Mouse (Mus musculus) kidney, postnatal 4 days (tissue): ENCODE data around the gene Tmem268.

Source experiments
- DNase-seq, 2 experiments: peaks; one replicate each; pipeline ENCODE4 v3.0.0; 2021; ENCODE audit warnings: mixed read lengths in 2 of 2

Gene Tmem268

GRCm38 (mm10) chr4:63556665-63557064 lies 1.9 kb upstream of the Tmem268 start:
- DNase-seq = no peak

- DNase-seq = peak; percentile 60 to 66
Observed at GRCm38 (mm10) chr4:63557124-63558059, 1.2 kb upstream of the Tmem268 start.

GRCm38 (mm10) chr4:63559127-63559697 lies 631 bp downstream of the Tmem268 start:
- peak; percentile 25 to 40 for DNase-seq

- peak in 1 of 2 experiments; percentile 39 for DNase-seq
Observed at GRCm38 (mm10) chr4:63560079-63560478, 1.5 kb downstream of the Tmem268 start.

- DNase-seq = peak in 1 of 2 experiments; percentile 15
Observed at GRCm38 (mm10) chr4:63561861-63562675, 3.5 kb downstream of the Tmem268 start.

- no peak for DNase-seq
Observed at GRCm38 (mm10) chr4:63562742-63563141, 4.2 kb downstream of the Tmem268 start.

- DNase-seq = no peak
Observed at GRCm38 (mm10) chr4:63567712-63568390, 9.3 kb downstream of the Tmem268 start.

- no peak for DNase-seq
Observed at GRCm38 (mm10) chr4:63569322-63569721, 10.7 kb downstream of the Tmem268 start.

GRCm38 (mm10) chr4:63570208-63570781 lies 11.7 kb downstream of the Tmem268 start:
- no peak for DNase-seq

GRCm38 (mm10) chr4:63572621-63573020 lies 14.0 kb downstream of the Tmem268 start:
- DNase-seq = no peak

- DNase-seq = no peak
Observed at GRCm38 (mm10) chr4:63579649-63580048, 21.1 kb downstream of the Tmem268 start.

GRCm38 (mm10) chr4:63580078-63580477 lies 21.5 kb downstream of the Tmem268 start:
- DNase-seq = no peak

- no peak for DNase-seq
Observed at GRCm38 (mm10) chr4:63582580-63582979, 24.0 kb downstream of the Tmem268 start.

- DNase-seq = peak; percentile 27 to 42
Observed at GRCm38 (mm10) chr4:63585216-63585615, 26.6 kb downstream of the Tmem268 start.

GRCm38 (mm10) chr4:63586240-63586639 lies 27.7 kb downstream of the Tmem268 start:
- DNase-seq = no peak

GRCm38 (mm10) chr4:63589987-63590386 lies 31.4 kb downstream of the Tmem268 start:
- DNase-seq = no peak

GRCm38 (mm10) chr4:63590538-63590937 lies 32.0 kb downstream of the Tmem268 start:
- DNase-seq = no peak

GRCm38 (mm10) chr4:63594459-63595110 lies 36.0 kb downstream of the Tmem268 start:
- peak; percentile 37 to 52 for DNase-seq

GRCm38 (mm10) chr4:63595259-63595658 lies 36.7 kb downstream of the Tmem268 start:
- DNase-seq = no peak

- no peak for DNase-seq
Observed at GRCm38 (mm10) chr4:63596010-63596409, 37.4 kb downstream of the Tmem268 start.

- DNase-seq = peak in 1 of 2 experiments; percentile 22
Observed at GRCm38 (mm10) chr4:63600786-63601185, 42.2 kb downstream of the Tmem268 start.

GRCm38 (mm10) chr4:63601263-63601662 lies 42.7 kb downstream of the Tmem268 start:
- DNase-seq = no peak
